Mouse (Mus musculus) stomach, postnatal 0 days (tissue): ENCODE results near the gene Hoxb6.

Experiments
- CTCF ChIP-seq: IDR thresholded peaks from 2 replicates; pipeline ENCODE4 v1.5.1; 2016; ENCODE audit warnings: antibody characterized with exemption, low read depth, mild to moderate bottlenecking, moderate library complexity
- EP300 ChIP-seq: optimal IDR thresholded peaks from 2 replicates; pipeline ENCODE3; 2016; ENCODE audit warnings: antibody characterized with exemption

GRCm38 (mm10) chr11:96306908-96307269, 14.6 kb downstream of the Hoxb6 start:
- TF ChIP-seq CTCF (no peak), EP300 (no peak)
